Mouse (Mus musculus) olfactory bulb, adult 2 months (tissue): Measurements from ENCODE around the gene Psat1. TPM values are rescaled to one million over a fixed set of nuclear protein-coding genes. Genes with fewer than 3 reads are reported as not detected.

Source experiments
- H3K27ac ChIP-seq: fragments of 200-500 bp; 2 replicates; pipeline ENCODE4 v1.5.1; 2012; ENCODE audit warnings: low read depth, low read length; ENCODE audit not compliant: insufficient read depth
- H3K4me1 ChIP-seq: fragments of 200-500 bp; 2 replicates; pipeline ENCODE4 v1.6.1; 2012; ENCODE audit warnings: low read length; ENCODE audit not compliant: control insufficient read depth, insufficient read depth
- H3K4me3 ChIP-seq: fragments of 200-500 bp; 2 replicates; pipeline ENCODE4 v1.5.1; 2012; ENCODE audit warnings: mild to moderate bottlenecking, low read depth, low read length, moderate library complexity; ENCODE audit not compliant: insufficient read depth
- CTCF ChIP-seq: fragments of 200-500 bp; IDR thresholded peaks from 2 replicates; pipeline ENCODE4 v1.5.1; 2012; ENCODE audit warnings: low read depth, mild to moderate bottlenecking, low read length, moderate library complexity; ENCODE audit not compliant: insufficient read depth
- POLR2A ChIP-seq: fragments of 200-500 bp; IDR thresholded peaks from 2 replicates; pipeline ENCODE4 v1.6.1; 2012; ENCODE audit warnings: mild to moderate bottlenecking, low read depth, low read length, moderate library complexity; ENCODE audit not compliant: insufficient read depth
- WGBS: fragments of 180-500 bp; shearing (Covaris S2); methylation state at CpG from one replicate; pipeline ENCODE4 v1.1.7; 2018; 5-methylcytosine and 5-hydroxymethylcytosine counted together
- polyA plus RNA-seq: library from polyadenylated mRNA; stranded (reverse); fragments of >200 nt; gene quantifications from 2 replicates; pipeline ENCODE4 v1.2.4, GENCODE M21; 2012; ENCODE audit warnings: low replicate concordance; ENCODE audit not compliant: missing spikeins, insufficient read depth, insufficient read length

The Psat1 gene
- polyA plus RNA-seq, 1 experiment, result not detected

- Histone ChIP-seq H3K4me3 (no peak overlapping the region), H3K27ac (no peak overlapping the region), H3K4me1 (no peaks in the 10 kb centered on the region)
- TF ChIP-seq POLR2A (no peak), CTCF (no peak)
- WGBS, result 79% methylated on average over 11 of the region's 11 CpGs
Measured at GRCm38 (mm10) chr19:15882705-15883426, 64.3 kb downstream of the Psat1 start.

- Histone ChIP-seq H3K4me3 (no peak overlapping the region), H3K4me1 (no peaks in the 10 kb centered on the region), H3K27ac (no peak overlapping the region)
- 79% methylated on average over 8 of the region's 8 CpGs for WGBS
- TF ChIP-seq POLR2A, result no peak
- no peak for TF ChIP-seq CTCF
Measured at GRCm38 (mm10) chr19:15880731-15881130, 66.4 kb downstream of the Psat1 start.

- Histone ChIP-seq H3K4me3 (no peak overlapping the region), H3K27ac (no peak overlapping the region), H3K4me1 (no peaks in the 10 kb centered on the region)
- WGBS, result 92% methylated on average over 5 of the region's 5 CpGs
- TF ChIP-seq POLR2A (no peak), CTCF (no peak)
Measured at GRCm38 (mm10) chr19:15879271-15879670, 67.9 kb downstream of the Psat1 start.

DNA sequence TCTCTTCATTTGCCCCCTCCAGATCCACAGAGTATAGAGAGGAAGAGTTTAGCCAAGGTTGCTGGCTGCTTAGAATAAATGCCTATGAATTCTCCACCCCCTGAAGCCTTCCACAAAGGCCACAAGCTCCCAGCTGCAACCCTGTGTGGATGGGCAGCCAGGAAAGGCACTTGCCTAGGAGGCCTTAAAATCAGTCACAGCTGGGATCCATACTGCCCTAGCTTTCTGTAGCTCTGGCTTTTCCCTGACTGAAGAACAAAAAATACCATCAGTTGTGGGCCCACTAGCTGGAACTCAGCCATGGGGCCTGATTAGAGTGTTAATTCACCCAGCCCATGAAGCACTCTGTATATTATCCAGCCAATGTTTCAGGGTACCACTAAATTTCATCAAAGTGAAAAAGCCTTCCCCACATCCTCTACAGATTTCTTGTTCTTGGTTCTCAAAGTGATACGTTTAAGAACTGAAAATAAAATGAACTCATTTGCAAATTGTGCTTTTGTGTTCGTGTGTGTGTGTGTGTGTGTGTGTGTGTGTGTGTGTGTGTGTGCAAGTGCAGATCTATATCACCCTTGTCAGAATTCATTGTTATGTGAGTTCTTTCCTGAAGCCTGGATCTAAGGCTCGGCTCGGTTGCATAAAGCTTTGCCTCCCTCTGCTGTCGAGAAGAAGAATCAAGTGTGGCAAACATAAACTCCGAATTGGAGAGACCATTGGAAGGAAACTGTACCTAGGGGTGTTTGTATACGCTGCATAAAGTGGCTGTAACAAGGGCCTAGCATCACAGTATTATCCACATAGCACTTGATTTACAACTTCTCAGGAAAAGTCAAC, 78.1 kb downstream of the Psat1 start:
- Histone ChIP-seq H3K4me1 (no peaks in the 10 kb centered on the region), H3K27ac (no peak overlapping the region), H3K4me3 (no peak overlapping the region)
- no peak for TF ChIP-seq CTCF
- no peak for TF ChIP-seq POLR2A
- 16% methylated on average over 7 of the region's 7 CpGs for WGBS

GRCm38 (mm10) chr19:15866851-15867250, 80.3 kb downstream of the Psat1 start:
- Histone ChIP-seq H3K4me3 (no peak overlapping the region), H3K4me1 (no peaks in the 10 kb centered on the region), H3K27ac (no peak overlapping the region)
- 81% methylated on average over 4 of the region's 4 CpGs for WGBS
- no peak for TF ChIP-seq POLR2A
- TF ChIP-seq CTCF, result no peak

DNA sequence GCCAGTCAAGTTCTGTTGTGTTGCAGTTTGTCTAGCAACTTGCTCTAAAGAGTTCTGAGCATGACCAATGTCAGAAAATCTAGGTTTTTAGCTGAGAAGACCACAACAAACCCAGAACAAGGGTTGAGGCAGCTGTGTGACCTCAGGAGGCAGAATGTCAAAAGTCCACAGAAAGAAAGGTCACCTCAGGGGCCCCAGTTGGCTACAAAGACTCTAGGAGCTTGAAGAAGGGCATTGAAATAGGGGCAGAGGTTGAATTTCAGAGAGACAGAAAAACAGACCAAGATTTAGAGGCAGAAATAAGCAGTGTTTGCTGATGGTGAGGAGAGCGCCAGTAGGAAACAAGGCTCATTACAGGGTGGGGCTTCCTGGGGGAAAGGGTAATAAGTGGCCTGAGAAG, 81.0 kb downstream of the Psat1 start:
- H3K4me1 ChIP-seq, result no peaks in the 10 kb centered on the region
- no peak overlapping the region for H3K4me3 ChIP-seq
- H3K27ac ChIP-seq, result no peak overlapping the region
- WGBS, result 96% methylated on average over 1 of the region's 1 CpGs
- TF ChIP-seq CTCF, result no peak
- no peak for TF ChIP-seq POLR2A

DNA sequence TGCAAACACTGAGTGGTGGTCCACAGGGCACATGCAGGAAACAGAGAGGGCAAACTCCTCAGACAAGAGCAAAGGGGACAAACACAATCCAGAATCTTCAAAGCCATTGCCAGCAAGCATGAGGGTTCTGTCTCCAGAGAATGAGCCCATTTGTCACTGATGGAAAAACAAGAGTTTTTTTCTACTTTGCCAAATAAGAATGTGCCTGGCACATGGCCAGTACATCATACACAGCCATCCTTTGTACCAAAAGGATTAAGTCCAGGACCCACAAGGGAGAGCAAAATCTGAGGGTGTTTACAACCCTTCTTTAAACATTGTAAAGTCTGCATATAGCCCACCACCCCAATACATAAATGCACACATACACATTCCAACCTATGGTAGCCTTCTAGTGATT, 81.7 kb downstream of the Psat1 start:
- no peaks in the 10 kb centered on the region for H3K4me1 ChIP-seq
- no peak overlapping the region for H3K4me3 ChIP-seq
- H3K27ac ChIP-seq, result no peak overlapping the region
- TF ChIP-seq CTCF (no peak), POLR2A (no peak)

GRCm38 (mm10) chr19:15864129-15864528, 83.0 kb downstream of the Psat1 start:
- no peak for TF ChIP-seq CTCF
- no peak for TF ChIP-seq POLR2A
- WGBS, result 77% methylated on average over 2 of the region's 2 CpGs
- Histone ChIP-seq H3K27ac (no peak overlapping the region), H3K4me1 (no peaks in the 10 kb centered on the region), H3K4me3 (no peak overlapping the region)

- TF ChIP-seq CTCF (no peak), POLR2A (no peak)
- 88% methylated on average over 5 of the region's 5 CpGs for WGBS
Measured at GRCm38 (mm10) chr19:15855379-15855778, 91.8 kb downstream of the Psat1 start.

More at GRCm38 (mm10) chr19:15855379-15855778, 91.8 kb downstream of the Psat1 start:
- Histone ChIP-seq H3K4me1 (no peaks in the 10 kb centered on the region), H3K4me3 (no peak overlapping the region), H3K27ac (no peak overlapping the region)

Other genes with a start within 250 kb of the Psat1 start
- gene Cep78, start 37.7 kb upstream of the Psat1 start, polyA plus RNA-seq, result not detected in 2 replicates
- gene Gnaq, start 185.5 kb upstream of the Psat1 start, polyA plus RNA-seq, result 135 and 244 TPM in 2 replicates